Mouse (Mus musculus) neural tube, embryonic 10.5 days (tissue): ENCODE measurements around the gene Set.

Source experiments
- DNase-seq: peaks from one replicate; pipeline ENCODE4 v3.0.0-alpha.2; 2017; ENCODE audit warnings: low spot score; ENCODE audit errors: extremely low spot score

Set gene

GRCm38 (mm10) chr2:30087310-30087709 lies 30.1 kb downstream of the Set start:
- DNase-seq = no peak

- DNase-seq = no peak
Observed at GRCm38 (mm10) chr2:30091521-30091920, 34.3 kb downstream of the Set start.

DNA sequence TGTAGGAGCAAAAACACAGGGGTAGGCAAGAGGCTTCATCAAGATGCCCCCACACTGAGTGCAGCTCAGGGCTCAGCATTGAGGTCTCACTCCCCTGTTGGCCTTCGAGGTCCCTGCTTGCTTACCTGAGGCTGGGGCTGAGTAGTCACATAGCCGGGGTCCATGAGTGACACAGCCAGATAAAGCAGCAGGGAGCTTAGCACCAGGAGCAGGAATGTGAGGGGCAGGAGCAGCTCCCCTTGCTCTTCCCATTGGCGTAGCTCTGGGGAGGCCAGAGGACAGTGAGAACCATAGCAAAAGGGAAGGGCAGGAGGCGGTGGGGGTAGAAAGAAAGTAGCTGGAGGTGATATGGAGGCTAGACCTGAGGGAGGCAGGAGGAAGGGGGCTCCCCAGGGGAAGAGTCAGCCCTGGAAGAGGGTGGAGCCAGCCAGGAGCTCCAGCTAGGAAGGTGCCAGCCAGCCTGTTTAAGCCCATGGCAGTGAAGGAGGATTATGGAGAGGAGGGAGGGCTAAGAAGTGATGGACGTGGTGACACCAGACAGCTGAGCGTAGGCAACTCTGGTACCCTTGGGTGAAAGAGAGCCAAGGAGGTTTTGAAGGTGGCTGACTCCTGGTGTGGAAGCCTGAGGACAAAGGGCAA lies 35.2 kb downstream of the Set start:
- no peak for DNase-seq

DNA sequence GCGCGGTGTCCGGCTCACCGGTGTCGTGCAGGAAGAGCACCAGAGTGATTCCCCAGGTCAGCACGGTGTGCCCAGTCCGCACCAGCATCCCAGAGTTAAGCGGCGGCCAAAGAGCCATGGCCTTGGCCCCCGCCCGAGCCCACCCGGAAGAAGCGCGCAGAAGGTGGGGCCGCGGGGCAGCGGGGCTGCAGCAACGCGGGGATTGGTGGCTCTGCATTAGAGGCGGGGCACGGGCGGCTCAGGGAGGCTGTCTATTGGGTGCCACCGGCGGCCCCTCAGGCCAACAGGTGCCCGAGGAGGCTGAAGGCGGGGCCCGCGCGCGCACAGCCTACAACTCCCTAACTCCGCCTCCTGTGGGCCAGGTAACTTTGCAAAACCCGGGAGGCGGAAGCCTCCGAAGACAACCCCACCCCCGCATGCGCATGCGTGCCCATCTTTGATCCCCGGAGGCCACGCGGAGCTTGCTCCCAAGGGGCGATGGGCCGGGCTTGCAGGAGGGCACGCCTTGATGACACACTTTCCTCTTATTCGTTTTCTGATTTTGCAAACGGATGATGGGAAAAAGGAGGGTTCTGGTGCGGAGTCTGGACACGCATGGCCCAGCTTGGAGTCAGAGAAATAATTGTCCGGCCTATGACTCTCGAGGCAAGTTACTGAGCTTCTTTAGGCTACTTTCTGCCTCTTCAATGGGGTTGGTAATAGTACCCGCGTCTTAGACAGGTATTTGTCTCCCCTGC lies 36.5 kb downstream of the Set start, which contains the start of gene Zdhhc12:
Zdhhc12 (minus strand) TSS at position 178 of the 737 bp plus-strand sequence.
- peak; percentile 92 for DNase-seq

DNA sequence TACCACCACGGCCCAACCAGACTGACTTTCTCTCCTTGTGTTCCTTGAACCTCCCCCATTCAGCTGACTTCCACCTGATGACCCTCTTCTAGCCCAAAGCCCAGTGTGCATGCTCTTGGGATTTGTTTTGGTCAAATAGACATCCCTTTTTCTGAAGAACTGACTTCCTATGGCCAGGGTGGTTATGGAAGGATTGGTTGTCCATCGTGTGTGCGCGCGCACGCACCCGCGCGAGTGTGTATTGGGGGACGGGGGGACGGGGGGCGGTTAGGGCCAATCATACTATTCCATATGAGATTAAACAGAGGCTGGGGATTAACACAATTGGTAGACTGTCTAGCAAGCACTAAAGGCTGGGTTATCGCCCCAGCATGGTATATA lies 37.0 kb downstream of the Set start:
- DNase-seq = no peak

- peak; percentile 51 for DNase-seq
Observed at GRCm38 (mm10) chr2:30095882-30096527, 38.8 kb downstream of the Set start.

DNA sequence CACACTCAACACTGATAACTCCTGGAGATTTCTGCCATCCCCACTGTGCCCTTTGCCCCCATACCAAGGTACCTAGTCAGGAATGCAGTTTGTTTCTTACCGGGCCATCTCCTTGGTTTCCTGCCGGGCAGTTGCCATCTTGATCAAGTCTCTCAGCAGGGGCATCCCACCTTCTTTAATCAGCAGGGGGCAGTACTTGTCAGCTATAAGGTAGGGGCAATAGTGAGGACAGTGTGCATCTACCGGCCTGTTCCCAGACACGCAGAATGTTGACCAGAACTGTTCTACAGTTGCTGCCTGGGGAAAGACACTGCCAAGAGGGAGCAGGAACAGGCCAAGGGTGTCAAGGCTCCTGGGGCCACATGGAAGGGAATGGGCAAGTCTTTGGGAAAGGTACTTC lies 43.0 kb downstream of the Set start:
- DNase-seq = no peak

GRCm38 (mm10) chr2:30106364-30106763 lies 49.2 kb downstream of the Set start:
- peak; percentile 52 for DNase-seq

GRCm38 (mm10) chr2:30107646-30108045 lies 50.5 kb downstream of the Set start:
- DNase-seq = no peak

GRCm38 (mm10) chr2:30108260-30108659 lies 51.1 kb downstream of the Set start:
- DNase-seq = no peak

- no peak for DNase-seq
Observed at GRCm38 (mm10) chr2:30111500-30111899, 54.3 kb downstream of the Set start.

GRCm38 (mm10) chr2:30112564-30112963 lies 55.4 kb downstream of the Set start:
- DNase-seq = no peak

DNA sequence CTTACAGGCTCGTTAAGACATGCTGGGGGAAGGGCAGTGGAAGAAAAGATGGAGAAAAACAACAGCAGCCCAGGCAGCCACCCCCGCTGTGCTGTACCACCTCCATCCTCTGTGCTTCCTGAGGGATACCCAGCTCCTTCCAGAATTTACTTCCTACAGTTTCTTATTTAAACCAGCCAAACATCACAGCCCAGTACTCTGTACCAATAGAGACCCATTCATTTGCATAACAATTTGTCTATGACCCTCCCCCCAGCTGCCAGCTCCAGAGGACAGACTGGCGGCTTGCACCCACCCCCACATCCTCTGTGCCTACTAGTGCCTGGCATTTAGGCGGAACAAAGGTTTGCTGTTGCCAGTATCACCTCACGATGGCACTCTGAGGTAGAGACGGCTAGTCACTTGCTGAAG lies 62.5 kb downstream of the Set start:
- no peak for DNase-seq

DNA sequence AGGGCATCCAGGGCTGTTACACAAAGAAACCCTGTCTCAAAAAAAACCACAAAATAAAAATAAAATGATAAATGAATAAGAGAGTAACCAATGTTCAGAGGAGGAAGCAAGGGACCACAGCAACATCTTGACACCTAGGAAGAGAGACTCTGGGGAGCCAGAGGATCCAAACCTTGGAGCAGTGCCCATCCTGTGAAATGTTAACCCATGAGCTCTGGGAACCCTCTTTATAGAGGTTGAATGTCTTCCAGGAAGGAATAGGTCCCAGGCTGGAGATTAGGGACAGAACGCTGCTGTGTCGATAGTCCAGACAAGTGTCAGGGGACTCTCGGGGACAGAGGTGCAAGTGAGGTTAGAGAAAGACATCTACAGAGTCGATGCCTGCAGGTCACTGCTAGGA lies 63.1 kb downstream of the Set start:
- no peak for DNase-seq
